Mouse (Mus musculus) urinary bladder, postnatal 4 days (tissue): Measurements from ENCODE around the gene Slc22a12.

ENCODE experiments used
- DNase-seq, 2 experiments: peaks; one replicate each; pipeline ENCODE4 v3.0.0; 2021 to 2022; ENCODE audit warnings: low spot score in 2 of 2

Gene Slc22a12

DNA sequence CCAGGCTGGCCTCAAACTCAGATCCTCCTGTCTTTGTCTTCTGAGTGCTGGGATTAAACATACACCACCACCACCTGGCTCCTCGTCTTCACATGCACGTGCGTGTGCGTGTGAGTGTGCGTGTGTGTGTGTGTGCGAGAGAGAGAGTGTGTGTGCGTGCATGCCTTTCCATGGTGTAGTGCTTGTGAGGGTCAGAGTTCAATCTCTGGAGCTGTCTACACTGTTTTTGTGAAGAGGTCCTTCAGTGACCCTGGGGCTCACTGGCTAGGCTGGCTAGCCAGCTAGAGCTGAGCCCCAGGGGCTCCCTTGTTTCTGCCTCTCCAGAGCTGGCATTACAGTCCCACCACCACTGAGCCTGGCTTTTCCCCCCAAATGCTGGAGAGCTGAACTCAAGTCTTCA lies 1.3 kb downstream of the Slc22a12 start:
- DNase-seq: no peak

DNA sequence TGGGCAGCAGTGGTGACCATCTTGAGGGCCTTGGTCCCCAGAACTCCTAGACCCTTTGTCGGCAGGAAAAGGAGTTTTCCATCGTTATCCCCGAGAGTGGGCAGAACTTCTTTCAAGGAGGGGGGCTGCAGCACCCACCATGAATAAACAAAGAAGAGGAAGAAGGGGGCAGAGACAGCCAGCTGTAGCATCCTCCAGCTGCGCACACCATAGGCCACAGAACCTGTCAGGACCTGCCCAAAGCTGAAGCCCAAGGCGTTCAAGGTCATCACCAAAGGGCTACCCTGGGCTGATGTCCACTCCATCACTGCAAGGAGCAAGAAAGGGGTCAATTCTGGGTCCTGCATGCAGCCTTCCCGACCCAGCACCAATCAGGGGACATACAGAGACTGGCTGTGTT lies 2.6 kb downstream of the Slc22a12 start:
- no peak for DNase-seq

DNA sequence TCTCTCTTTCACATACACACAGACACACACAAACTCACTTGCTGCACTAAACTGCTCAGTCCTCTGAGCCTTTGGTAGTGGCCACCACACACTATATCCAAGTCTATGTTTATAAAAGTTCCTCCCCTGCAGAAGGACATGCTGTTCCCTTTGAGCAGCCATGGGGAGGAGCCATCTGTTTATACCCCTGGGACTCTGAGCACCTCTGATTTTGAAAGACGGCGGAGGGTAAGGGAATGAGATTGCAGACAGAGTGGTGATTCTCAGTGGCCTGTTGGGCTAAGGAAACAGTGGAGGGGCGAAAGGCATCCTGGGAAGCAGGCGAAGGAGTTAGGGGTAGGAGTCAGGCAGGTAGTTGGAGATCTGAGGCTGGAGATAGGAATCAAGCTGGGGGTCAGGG lies 3.2 kb downstream of the Slc22a12 start:
- no peak for DNase-seq

GRCm38 (mm10) chr19:6538546-6538945 lies 4.3 kb downstream of the Slc22a12 start:
- no peak for DNase-seq

GRCm38 (mm10) chr19:6537526-6537925 lies 5.3 kb downstream of the Slc22a12 start:
- no peak for DNase-seq

DNA sequence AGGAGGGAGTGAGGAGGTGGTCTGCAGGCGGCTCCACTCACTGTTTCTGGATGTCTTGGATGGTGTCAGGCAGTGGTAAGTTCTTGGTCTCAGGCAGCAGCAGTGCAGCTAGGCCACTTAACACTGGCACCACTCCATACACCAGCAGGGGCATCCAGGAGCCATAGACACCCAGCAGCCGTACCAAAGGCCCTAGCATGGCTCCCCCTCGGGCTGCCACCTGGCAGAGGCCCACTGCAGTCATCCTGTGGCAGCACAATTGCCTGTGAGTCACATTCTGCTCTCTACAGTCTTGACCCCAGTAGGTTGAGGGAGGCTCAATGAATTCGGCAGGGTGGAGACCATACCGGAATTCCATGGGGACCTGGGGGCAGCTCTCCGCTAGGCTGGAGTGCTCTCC lies 6.1 kb downstream of the Slc22a12 start:
- no peak for DNase-seq

DNA sequence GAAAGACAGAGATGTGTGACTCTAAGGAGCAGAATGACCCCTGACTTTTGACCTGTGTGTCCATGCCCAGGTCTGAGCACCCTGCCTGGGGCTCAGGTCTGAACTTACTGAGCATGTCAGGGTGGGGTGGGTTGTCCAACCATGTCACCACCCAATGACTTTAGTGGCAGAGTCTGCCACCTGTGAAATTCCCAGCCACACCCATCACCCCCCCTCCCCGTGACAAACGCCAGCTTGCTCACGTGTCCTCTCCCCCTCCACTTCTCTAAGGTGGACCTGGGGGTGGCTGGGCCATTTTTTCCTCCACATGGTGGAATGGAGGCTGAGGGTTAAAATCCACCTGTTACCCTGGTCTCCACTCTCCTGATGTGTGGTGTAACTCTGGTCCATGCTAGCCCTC lies 6.6 kb downstream of the Slc22a12 start:
- DNase-seq: no peak

GRCm38 (mm10) chr19:6534118-6534415 lies 8.8 kb downstream of the Slc22a12 start:
- DNase-seq: no peak

DNA sequence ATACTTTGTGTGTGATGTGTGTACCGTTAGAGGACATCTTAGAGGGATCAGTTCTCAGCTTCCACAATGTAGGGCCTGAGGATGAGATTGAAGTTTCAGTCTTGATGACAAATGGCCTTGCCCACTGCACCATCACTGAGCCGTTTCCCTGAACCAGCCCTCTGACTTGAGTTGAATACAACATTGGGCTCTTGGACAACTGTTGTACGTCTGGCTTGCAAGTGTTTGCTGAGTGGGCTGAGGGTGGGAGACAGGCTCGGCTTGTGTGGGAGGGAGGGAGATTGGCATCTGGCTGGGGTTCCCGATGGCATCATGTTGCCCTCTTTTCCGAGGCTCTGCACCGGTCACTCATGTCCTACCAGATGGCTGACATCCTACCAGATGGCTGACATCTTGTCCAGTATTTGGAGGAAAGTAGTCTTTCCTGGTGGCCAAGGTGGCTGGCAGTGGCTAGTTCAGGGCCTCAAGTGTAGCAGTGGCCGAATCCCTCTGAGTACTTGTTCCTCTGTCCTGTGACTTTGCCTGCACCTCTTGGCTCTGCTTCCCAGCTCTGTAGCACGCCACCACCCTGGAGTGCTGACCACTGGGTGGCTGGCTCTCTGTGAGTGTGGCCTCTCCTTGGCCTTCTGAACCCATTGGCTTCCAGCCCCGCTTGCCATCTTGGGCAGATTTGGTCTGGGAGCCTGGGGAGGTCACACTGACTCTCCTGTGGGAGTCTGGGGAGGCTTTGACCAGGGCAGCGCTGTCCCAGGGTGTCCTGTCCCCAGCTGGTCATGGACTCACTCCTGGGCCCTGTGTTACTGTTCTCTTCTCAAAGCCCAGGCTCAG lies 9.3 kb downstream of the Slc22a12 start:
- no peak for DNase-seq

DNA sequence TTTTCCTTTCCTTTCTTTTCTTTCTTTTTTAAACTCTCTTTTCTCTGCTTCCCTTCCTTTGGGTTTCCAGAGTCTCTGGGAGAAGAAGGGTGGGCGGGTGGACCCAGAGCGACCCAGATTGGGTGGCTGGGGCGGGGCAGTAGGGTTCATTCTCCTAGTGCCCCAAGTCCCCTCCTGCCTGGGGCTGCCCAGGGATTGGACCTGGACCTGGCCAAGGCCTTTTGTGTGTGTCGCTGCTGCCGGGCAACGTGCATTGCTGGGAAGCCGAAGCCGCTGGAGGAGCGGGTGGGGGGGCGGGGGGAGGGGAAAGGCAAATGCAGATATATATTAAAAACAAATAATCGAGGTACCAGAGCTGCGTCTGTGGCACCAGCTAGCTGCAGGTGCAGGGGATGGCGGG lies 10.2 kb downstream of the Slc22a12 start:
- DNase-seq: no peak

DNA sequence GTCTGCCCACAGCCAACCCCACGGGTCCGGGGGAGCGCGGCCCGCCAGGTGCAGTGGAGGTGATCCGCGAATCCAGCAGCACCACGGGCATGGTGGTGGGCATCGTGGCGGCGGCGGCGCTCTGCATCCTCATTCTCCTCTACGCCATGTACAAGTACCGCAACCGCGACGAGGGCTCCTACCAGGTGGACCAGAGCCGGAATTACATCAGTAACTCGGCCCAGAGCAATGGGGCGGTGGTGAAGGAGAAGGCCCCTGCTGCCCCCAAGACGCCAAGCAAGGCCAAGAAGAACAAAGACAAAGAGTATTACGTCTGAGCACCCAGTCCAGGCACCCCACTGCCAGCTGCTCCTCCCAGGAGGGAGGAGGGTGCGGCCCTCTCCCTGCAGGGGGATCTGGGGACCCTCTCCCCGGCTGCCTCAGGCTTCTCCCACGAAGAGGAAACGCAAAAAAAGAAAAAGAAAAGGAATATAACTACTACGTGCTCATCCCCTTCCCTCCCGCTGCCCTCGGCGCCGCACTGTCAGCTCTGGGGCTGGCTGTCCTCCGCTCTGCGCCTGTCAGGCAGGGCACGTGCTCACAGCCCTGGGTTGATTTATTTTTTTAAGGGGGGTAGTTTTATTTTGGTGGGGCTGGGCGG lies 10.9 kb downstream of the Slc22a12 start:
- no peak for DNase-seq

GRCm38 (mm10) chr19:6531011-6531631 lies 11.7 kb downstream of the Slc22a12 start:
- DNase-seq: no peak

DNA sequence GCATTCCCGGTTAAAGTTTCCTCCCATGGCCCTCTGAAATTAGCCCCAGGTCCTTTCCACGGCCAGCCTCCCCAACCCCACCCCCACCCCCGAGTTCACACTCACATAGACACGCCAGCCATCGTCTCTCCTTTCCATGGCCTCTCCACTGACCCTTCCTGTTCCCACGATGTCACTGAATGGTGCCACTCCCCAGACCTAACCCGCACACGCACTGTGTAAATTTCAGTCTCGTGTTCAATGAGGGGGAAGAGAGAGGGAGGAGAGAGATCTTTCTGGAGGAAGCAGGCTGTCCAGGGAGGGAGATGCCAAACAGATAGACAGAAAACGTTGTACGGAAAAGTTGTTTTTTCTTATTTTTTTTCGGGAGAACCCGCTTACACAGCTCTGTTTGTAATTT lies 12.5 kb downstream of the Slc22a12 start:
- no peak for DNase-seq

DNA sequence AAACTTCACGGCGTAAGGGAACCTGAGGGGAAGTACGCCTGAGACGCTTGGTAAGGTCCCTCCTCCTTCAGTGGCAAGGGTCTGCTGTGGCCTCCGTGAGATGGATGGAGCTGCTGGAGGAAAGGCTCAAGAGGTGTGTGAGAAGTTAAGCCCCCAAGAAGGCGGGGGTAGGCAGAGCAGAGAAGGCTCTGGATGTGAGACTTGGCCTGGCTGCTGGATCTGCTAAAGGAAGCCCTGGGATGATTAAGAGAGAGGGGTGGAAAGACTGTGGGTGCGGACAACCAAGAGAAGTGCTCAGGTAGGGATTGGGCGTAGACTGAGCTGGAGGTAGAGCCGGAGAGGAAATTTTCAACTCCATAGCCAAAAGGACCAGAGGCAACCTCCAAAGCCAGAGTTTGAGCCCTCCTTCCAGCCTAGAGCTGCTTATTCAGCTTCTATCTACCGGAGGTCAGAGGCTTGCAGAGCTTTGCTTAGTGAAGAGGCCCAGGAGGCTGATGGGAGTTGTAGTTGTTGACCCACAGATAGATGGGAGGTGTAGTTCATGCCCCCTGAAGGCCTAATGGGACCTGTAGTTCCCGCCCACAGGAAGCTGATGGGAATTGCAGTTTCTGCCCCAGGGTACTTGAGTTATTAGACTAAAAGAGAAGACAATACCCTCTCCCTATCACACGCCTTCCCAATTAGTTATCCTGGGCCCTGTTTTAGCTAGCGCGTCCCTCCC lies 13.4 kb downstream of the Slc22a12 start:
- DNase-seq: no peak

DNA sequence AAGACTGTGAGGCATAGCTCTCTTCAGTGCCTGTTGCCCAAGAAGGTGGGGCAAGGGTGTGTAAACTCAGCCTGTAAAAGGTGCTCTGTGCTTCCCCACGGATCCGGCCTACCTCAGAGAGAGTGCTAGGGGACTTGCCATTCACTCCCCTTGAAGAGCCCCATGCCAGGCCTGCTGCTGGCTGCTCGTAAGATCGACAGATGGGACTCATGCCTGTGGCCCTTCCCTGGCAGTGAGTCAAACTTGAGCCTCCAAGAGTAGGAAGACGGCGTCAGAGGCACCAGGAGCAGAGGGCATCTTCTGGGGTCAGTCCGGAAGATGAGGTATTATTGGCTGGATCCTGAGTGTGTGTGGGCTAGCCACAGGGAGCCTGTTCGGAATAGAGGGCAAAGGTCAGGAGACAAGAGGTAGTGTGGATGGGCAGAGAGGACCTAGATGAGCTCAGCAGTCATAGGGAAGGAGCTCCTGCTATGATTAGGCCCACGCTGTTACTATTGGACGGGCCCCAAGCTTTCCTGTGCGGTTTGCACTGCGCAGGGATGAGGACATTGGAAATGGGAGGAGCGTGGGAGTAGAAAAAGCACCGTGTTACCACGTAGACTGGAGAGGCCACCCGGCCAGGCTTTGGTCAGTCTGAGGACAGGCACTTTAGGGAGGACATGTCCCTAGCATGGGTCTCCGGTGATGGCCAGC lies 14.8 kb downstream of the Slc22a12 start:
- no peak for DNase-seq

DNA sequence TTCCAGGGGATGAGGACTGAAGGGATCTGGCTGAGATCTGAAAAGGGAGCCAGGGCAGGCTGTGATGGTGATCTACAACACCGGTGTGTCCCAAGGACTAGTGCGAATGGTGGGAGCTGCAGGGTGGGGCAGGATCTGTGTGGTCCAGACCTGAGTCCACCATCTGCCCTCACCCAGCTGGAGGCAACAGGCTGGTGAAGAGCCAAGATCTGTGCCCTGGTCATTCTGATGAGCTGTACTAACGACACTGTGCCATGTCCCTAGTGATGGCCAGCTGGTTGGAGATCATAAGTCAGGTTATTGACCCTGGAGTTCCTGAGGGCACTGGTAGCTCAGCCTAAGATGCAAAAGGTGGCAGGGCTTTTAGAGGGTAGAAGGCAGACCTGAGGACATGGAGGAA lies 15.4 kb downstream of the Slc22a12 start:
- no peak for DNase-seq

DNA sequence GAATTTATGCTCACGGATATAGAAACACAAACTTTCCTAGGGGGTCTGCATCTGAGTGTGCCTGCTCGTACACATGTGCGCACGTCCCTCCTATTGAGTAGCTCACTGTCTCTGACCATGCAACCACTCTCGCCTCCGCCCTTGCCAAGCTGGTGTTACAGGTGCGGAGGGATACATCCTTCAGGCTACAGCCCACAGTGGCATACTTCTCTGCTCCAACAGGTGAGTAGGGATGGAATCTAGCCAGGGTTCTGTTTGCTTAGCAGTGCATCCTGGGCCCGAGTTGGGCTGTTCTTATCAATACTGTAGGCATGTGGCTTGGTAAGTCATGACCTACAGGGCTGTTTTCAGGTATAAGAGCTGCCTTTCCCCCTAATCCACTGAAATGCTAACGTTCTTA lies 16.8 kb downstream of the Slc22a12 start:
- DNase-seq: no peak

GRCm38 (mm10) chr19:6525023-6525422 lies 17.8 kb downstream of the Slc22a12 start:
- no peak for DNase-seq

DNA sequence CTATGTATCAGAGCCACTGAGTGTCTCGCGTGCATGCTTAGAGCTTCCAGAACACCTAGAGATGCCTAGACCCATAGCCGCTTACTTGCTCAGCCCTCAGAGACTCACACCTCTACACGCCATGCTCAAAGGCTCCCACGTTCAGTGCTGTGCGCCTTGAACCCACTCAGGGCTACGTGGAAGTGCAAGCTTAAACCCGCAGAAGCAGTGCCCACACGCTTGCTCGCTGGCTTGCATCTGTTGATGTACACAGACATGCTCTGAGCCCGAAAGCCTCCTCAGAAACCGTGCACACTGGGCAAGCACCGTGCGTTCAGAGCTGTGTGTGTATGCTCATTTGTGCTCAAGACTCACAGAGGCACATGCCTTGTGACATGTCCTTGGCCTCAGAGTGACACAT lies 20.5 kb downstream of the Slc22a12 start:
- DNase-seq: no peak

- no peak for DNase-seq
Observed at GRCm38 (mm10) chr19:6521630-6522029, 21.2 kb downstream of the Slc22a12 start.

GRCm38 (mm10) chr19:6519483-6519882 lies 23.3 kb downstream of the Slc22a12 start:
- DNase-seq: no peak

DNA sequence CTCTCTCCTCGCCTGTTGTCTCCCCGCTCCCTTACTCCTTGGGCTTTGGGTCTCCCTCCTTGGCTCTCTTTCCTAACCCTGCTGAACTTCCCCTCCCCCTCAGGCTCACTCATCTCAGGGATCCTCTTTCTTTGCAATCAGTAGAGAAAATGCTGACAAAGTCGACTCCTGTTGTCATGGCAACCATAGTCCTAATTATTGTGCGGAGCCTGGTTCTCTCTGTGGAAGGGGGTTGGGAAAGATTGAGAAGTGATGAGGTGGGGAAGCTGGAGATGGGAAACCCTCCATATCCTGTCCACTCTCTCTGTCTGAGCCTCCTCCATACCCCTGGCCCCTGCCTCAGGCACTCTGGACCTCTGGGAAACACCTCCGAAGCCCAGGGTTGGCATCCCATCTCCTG lies 24.2 kb downstream of the Slc22a12 start:
- DNase-seq: no peak
